Comparison of ENCODE assay signal across 8 mouse cellular contexts in the genomic region with DNA sequence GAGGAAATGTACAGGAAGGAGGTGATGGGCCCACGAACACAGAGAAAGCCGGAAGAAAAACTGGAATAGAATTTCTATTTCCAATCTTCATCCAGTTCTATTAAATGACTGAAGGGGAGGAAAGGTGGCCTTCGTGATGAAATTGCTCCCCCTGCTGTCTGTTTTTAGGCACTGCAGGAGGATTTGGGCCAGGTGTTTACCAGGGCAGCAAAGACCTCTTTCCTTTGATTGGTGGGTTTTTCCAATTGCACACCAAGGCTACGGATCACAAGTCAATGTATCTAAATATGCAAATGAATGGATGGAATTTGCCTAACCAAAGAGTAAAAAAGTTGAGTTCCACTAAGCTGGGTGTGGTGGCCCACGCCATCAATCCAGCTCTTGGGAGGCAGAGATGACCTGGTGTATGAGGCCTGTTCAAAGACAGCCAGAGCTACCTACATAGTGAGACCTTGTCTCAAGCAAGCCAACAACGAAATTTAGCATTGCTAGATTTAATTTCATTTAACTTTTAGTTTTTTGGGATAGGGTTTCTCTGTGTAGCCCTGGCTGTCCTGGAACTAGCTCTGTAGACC. TPM values are rescaled to one million over a fixed set of nuclear protein-coding genes. Genes with fewer than 3 reads are reported as not detected.
DNase-seq lines count a peak whose midpoint lies in the region.

No protein-coding gene starts in this region.

- peak; percentile 62 for DNase-seq in gastrocnemius, adult 18-20 months (ENCODE audit: low spot score)
- DNase-seq in gastrocnemius, postnatal 25 days: no peak
- DNase-seq in T-cell, adult 2 months (ENCODE audit: low spot score): peak; percentile 15
- DNase-seq in cerebellum, postnatal 14 days: peak; percentile 87 to 88
- DNase-seq in gastrocnemius, postnatal 10 days: peak; percentile 57
- DNase-seq in layer of hippocampus, adult 8-10 months (ENCODE audit: low spot score in 2 of 2): peak; percentile 31 to 72
- DNase-seq in lung, postnatal 4 days: peak; percentile 38 to 75
- peak; percentile 17 for DNase-seq in skeletal muscle tissue, adult 2 months (ENCODE audit: low read depth, low spot score)

RNA-seq across cellular contexts. Expression of a gene that starts 8.1 kb away (rescaled TPM):
- total RNA-seq in gastrocnemius, adult 18-20 months (2021): not detected
- not detected for total RNA-seq in gastrocnemius, postnatal 25 days (2021)
- total RNA-seq in gastrocnemius, postnatal 10 days (2021): not detected
- total RNA-seq in layer of hippocampus, adult 8-10 months (2022): not detected

RNA-seq across cellular contexts. Expression of a gene that starts 46.4 kb away (rescaled TPM):
- not detected for total RNA-seq in gastrocnemius, adult 18-20 months (2021)
- total RNA-seq in gastrocnemius, postnatal 25 days (2021): not detected
- total RNA-seq in gastrocnemius, postnatal 10 days (2021): under 1 TPM in 1 of 2 experiments, not detected in 1; 0.05 TPM
- total RNA-seq in layer of hippocampus, adult 8-10 months (2022): under 1 TPM; 0.69 to 0.92 (median 0.77) TPM

RNA-seq across cellular contexts. Expression of a gene that starts 46.4 kb away (rescaled TPM):
- total RNA-seq in gastrocnemius, adult 18-20 months (2021): not detected
- not detected for total RNA-seq in gastrocnemius, postnatal 25 days (2021)
- not detected for total RNA-seq in gastrocnemius, postnatal 10 days (2021)
- total RNA-seq in layer of hippocampus, adult 8-10 months (2022): 1 to 10 TPM in 2 of 4 experiments, under 1 TPM in 2; 0.30 to 1.3 (median 0.83) TPM
